Mouse (Mus musculus): ENCODE measurements around the gene Tcp11x2. TPM values are rescaled to one million over a fixed set of nuclear protein-coding genes. Genes with fewer than 3 reads are reported as not detected.

The Tcp11x2 gene
- polyA plus RNA-seq (2014; fragmentation: Nextera tagmentation; extraction: Ambion mirVana): not detected in 2 replicates

DNA sequence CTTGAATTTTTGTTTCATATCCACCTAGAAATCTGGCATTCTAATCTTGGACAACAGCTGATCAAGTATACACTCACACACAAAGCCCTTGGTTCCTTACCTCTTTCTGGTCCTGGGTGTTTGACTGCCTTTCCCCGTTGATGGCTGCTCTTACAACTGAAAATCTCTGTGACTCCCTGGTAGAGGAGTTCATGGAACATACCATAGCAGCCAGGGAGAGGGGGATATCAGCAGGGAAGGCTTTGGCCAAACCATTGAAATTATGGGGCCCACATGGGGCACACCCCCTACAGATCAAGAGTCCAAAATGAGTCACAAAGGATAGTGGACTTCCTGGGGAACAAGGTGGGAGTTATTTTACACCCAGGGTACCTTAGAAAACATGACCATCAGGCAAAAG, at the start of gene Tcp11x2:
Tcp11x2 (minus strand) TSS at position 158 of the 400 bp plus-strand sequence.
- 48% methylated on average over 1 of the region's 1 CpGs for WGBS
- no peaks in the 10 kb centered on the region for H3K4me1 ChIP-seq (ENCODE audit: control insufficient read depth, insufficient read depth, low read length)
- H3K27me3 ChIP-seq (ENCODE audit: control insufficient read depth, insufficient read depth, low read length): no peaks in the 10 kb centered on the region
- no peak within 1 kb of the TSS for H3K9ac ChIP-seq (replicated peaks; ENCODE audit: low read depth, low read length)
- no peak within 1 kb of the TSS for H3K27ac ChIP-seq (ENCODE audit: low read length)
- H3K36me3 ChIP-seq (ENCODE audit: control insufficient read depth, insufficient read depth, low read length): no peaks in the 10 kb centered on the region
- no peak within 1 kb of the TSS for H3K4me2 ChIP-seq (replicated peaks; ENCODE audit: low read depth, low read length)
- no peaks in the 10 kb centered on the region for H3K9me3 ChIP-seq (ENCODE audit: control insufficient read depth, low read depth, low read length)
- ATAC-seq (ENCODE audit: insufficient number of reproducible peaks, insufficient read depth, low FRiP score, low read depth): no peak
- H3K4me3 ChIP-seq (ENCODE audit: low read depth, low read length): no peak within 1 kb of the TSS

DNA sequence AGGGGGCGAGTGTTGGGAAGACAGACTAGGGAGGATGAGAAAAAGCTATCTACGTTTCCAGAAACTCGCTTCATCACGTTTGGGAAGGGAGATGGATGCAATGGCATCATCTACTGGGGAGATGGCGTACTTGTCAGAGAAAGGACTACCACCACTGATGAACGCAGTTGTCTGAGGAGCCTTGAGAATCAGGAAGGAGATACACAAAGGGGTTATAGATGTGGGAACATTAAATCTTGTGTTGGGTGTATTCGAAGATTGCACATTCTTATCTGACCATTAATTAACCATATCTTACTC, 49.4 kb upstream of the Tcp11x2 start:
- no peak overlapping the region for H3K27ac ChIP-seq (ENCODE audit: low read length)
- H3K4me2 ChIP-seq (replicated peaks; ENCODE audit: low read depth, low read length): peak overlapping the region; percentile 47
- peak overlapping the region; percentile 55 for H3K4me3 ChIP-seq (ENCODE audit: low read depth, low read length)
- H3K4me1 ChIP-seq (ENCODE audit: control insufficient read depth, insufficient read depth, low read length): no peaks in the 10 kb centered on the region
- H3K9ac ChIP-seq (replicated peaks; ENCODE audit: low read depth, low read length): peak overlapping the region; percentile 40
- no peaks in the 10 kb centered on the region for H3K9me3 ChIP-seq (ENCODE audit: control insufficient read depth, low read depth, low read length)
- no peaks in the 10 kb centered on the region for H3K36me3 ChIP-seq (ENCODE audit: control insufficient read depth, insufficient read depth, low read length)
- 24% methylated on average over 7 of the region's 7 CpGs for WGBS
- ATAC-seq (ENCODE audit: insufficient number of reproducible peaks, insufficient read depth, low FRiP score, low read depth): no peak
- no peaks in the 10 kb centered on the region for H3K27me3 ChIP-seq (ENCODE audit: control insufficient read depth, insufficient read depth, low read length)

DNA sequence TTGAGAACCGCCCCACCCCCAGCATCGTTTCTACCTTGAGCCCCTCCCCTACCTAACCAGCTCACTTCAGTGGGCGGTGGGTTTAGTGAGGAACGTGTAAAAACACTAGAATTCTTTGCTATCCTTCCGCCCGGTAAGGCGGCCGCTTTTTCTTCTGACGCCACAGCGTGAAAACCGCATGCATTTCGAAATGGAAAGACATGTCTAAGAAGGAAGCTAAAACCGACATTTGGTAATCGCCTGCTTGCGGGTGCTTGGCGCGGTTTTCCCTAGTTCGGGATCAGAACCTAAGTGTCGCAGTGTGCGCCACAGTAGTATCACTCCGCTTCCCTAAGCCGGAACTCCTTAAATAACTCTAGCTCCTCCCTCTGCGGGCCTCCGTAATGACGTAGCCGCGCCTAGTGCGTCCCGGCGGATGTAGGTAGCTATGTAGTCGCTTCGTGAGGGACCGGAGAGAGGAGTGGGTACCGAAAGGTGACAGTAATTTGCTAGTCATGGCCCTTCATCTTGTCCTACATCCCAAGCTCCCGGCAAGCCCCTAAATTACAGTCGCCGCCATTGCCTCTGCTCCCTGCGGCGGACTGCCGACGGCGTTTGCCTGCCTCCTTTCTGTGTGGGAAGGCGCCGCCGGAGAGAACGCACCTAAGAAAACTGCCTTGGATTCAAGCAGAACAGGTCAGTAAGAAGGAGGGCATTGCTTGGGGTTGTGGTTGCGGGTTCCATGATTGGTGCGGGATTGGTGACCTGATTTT, 48.9 kb upstream of the Tcp11x2 start, which contains the start of the genes Armcx5 and Gprasp1:
Armcx5 (plus strand) TSS at position 430 of the 752 bp plus-strand sequence.
Gprasp1 (plus strand) TSS at position 430 of the 752 bp plus-strand sequence.
- WGBS: 21% methylated on average over 48 of the region's 48 CpGs

DNA sequence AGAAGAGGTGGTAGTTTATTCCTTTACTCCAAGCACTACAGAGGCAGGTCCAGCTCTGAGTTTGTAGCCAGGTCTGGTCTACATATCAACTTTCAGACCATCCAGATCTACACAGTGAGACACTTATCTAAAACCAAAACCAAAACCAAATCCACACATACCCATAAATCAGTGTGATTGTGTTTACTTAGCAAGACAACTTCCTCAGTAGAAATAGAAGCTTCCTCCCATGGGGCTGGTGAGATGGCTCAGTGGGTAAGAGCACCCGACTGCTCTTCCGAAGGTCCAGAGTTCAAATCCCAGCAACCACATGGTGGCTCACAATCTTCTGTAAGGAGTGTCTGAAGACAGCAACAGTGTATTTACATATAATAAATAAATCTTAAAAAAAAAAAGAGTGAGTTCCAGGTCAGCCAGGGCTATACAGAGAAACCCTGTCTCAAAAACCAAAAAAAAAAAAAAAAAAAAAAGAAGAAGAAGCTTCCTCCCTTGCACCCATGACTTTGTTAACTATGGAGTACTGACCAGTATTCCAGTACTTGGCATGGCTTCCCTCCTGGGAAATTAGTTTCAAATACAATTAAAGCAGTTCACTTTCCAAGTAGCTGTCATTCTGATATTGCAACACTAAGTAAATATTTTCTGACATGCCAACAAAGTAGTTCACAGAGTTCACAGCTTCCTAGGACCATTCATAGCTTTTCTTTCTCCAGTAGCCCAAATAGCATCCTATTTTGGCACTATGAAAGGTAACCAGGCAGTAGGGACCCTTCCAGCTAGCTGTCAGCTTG, 45.3 kb upstream of the Tcp11x2 start:
- no peak for ATAC-seq (ENCODE audit: insufficient number of reproducible peaks, insufficient read depth, low FRiP score, low read depth)
- H3K4me1 ChIP-seq (ENCODE audit: control insufficient read depth, insufficient read depth, low read length): no peaks in the 10 kb centered on the region
- H3K4me3 ChIP-seq (ENCODE audit: low read depth, low read length): no peak overlapping the region
- H3K9ac ChIP-seq (replicated peaks; ENCODE audit: low read depth, low read length): no peak overlapping the region
- H3K9me3 ChIP-seq (ENCODE audit: control insufficient read depth, low read depth, low read length): no peaks in the 10 kb centered on the region
- H3K27me3 ChIP-seq (ENCODE audit: control insufficient read depth, insufficient read depth, low read length): no peaks in the 10 kb centered on the region
- H3K27ac ChIP-seq (ENCODE audit: low read length): no peak overlapping the region
- 87% methylated on average over 2 of the region's 2 CpGs for WGBS
- H3K4me2 ChIP-seq (replicated peaks; ENCODE audit: low read depth, low read length): no peak overlapping the region
- H3K36me3 ChIP-seq (ENCODE audit: control insufficient read depth, insufficient read depth, low read length): no peaks in the 10 kb centered on the region

More for the DNA sequence above, 48.9 kb upstream of the Tcp11x2 start, which contains the start of the genes Armcx5 and Gprasp1:
- H3K36me3 ChIP-seq (ENCODE audit: control insufficient read depth, insufficient read depth, low read length): no peaks in the 10 kb centered on the region
- ATAC-seq (ENCODE audit: insufficient number of reproducible peaks, insufficient read depth, low FRiP score, low read depth): peak; percentile 97
- H3K27ac ChIP-seq (ENCODE audit: low read length): peak within 1 kb of the TSS; percentile 66; the same call in 1 of the 2 replicates
- peak within 1 kb of the TSS; percentile 47 for H3K4me2 ChIP-seq (replicated peaks; ENCODE audit: low read depth, low read length)
- H3K4me1 ChIP-seq (ENCODE audit: control insufficient read depth, insufficient read depth, low read length): no peaks in the 10 kb centered on the region
- H3K9ac ChIP-seq (replicated peaks; ENCODE audit: low read depth, low read length): peak within 1 kb of the TSS; percentile 40
- H3K4me3 ChIP-seq (ENCODE audit: low read depth, low read length): peak within 1 kb of the TSS; percentile 55
- no peaks in the 10 kb centered on the region for H3K27me3 ChIP-seq (ENCODE audit: control insufficient read depth, insufficient read depth, low read length)
- H3K9me3 ChIP-seq (ENCODE audit: control insufficient read depth, low read depth, low read length): no peaks in the 10 kb centered on the region

DNA sequence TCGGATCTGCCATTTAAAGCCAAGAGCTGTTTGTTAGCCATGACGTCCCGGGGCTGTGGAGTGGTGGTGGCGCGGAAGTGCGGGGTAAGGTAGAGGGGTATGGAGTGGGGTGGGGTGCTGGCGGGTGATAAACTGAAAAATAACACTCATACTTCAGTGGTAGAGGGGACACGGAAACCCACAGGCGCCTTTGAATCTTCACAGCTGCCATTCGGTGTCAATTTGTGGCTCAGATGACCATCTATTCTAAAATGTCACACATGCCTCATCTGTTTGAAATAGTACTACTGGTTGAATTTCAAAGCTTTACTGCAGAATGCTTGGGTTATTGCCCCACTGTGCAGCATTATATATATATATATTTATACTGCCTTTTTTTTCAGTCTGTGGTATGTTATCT, 31.6 kb upstream of the Tcp11x2 start, which contains the start of gene Tmsb15a:
Tmsb15a (minus strand) TSS at position 101 of the 400 bp plus-strand sequence.
- no peak for ATAC-seq (ENCODE audit: insufficient number of reproducible peaks, insufficient read depth, low FRiP score, low read depth)
- H3K4me1 ChIP-seq (ENCODE audit: control insufficient read depth, insufficient read depth, low read length): no peaks in the 10 kb centered on the region
- no peak within 1 kb of the TSS for H3K27ac ChIP-seq (ENCODE audit: low read length)
- no peak within 1 kb of the TSS for H3K9ac ChIP-seq (replicated peaks; ENCODE audit: low read depth, low read length)
- no peaks in the 10 kb centered on the region for H3K36me3 ChIP-seq (ENCODE audit: control insufficient read depth, insufficient read depth, low read length)
- 80% methylated on average over 10 of the region's 10 CpGs for WGBS
- H3K4me3 ChIP-seq (ENCODE audit: low read depth, low read length): no peak within 1 kb of the TSS
- no peaks in the 10 kb centered on the region for H3K27me3 ChIP-seq (ENCODE audit: control insufficient read depth, insufficient read depth, low read length)
- no peak within 1 kb of the TSS for H3K4me2 ChIP-seq (replicated peaks; ENCODE audit: low read depth, low read length)
- H3K9me3 ChIP-seq (ENCODE audit: control insufficient read depth, low read depth, low read length): no peaks in the 10 kb centered on the region

DNA sequence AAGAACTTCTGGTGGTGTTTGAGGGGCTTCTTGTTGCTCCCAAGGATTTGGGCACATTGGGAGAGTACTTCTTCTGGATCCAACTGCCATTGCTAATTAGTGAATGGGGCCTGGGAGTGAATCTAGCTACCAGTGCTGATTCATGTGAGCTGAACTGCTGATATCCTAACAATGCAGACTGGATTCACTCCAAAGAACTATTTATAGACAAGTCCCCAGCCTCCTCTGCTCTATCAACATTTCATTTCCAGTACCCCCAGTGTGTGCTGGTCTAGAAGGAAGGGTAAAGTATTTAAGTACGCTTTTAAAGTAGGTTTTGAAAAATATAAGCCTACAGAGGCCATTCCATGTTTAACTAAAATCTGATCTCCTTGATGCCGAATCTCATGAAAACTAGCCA, 19.3 kb upstream of the Tcp11x2 start:
- Histone ChIP-seq H3K4me3 (ENCODE audit: low read depth, low read length) (no peak overlapping the region), H3K9me3 (ENCODE audit: control insufficient read depth, low read depth, low read length) (no peaks in the 10 kb centered on the region), H3K27ac (ENCODE audit: low read length) (no peak overlapping the region), H3K36me3 (ENCODE audit: control insufficient read depth, insufficient read depth, low read length) (no peaks in the 10 kb centered on the region), H3K4me2 (replicated peaks; ENCODE audit: low read depth, low read length) (no peak overlapping the region), H3K9ac (replicated peaks; ENCODE audit: low read depth, low read length) (no peak overlapping the region), H3K4me1 (ENCODE audit: control insufficient read depth, insufficient read depth, low read length) (no peaks in the 10 kb centered on the region), H3K27me3 (ENCODE audit: control insufficient read depth, insufficient read depth, low read length) (no peaks in the 10 kb centered on the region)
- no peak for ATAC-seq (ENCODE audit: insufficient number of reproducible peaks, insufficient read depth, low FRiP score, low read depth)
- 82% methylated on average over 2 of the region's 2 CpGs for WGBS

DNA sequence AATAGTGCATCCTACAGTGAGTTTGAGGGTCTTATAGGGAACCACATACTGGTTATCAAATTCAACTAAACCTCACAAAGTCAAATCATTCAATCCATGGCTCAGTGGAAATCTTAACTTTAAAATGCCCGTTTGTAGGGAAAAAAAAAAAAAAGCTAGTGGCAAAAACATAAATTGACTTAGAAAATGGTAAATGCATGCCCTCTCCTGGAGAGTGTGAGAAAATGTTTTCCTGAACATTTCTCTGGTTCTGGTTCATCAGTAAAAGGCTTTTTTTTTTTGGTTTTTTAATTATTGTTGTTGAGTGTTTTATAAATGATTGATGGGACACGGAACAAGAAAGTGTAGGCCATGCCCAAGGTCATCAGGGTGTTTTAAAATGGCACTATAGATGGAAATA, 10.8 kb upstream of the Tcp11x2 start:
- H3K4me2 ChIP-seq (replicated peaks; ENCODE audit: low read depth, low read length): no peak overlapping the region
- no peaks in the 10 kb centered on the region for H3K4me1 ChIP-seq (ENCODE audit: control insufficient read depth, insufficient read depth, low read length)
- H3K27me3 ChIP-seq (ENCODE audit: control insufficient read depth, insufficient read depth, low read length): no peaks in the 10 kb centered on the region
- no peak overlapping the region for H3K4me3 ChIP-seq (ENCODE audit: low read depth, low read length)
- H3K27ac ChIP-seq (ENCODE audit: low read length): no peak overlapping the region
- no peak for ATAC-seq (ENCODE audit: insufficient number of reproducible peaks, insufficient read depth, low FRiP score, low read depth)
- H3K9ac ChIP-seq (replicated peaks; ENCODE audit: low read depth, low read length): no peak overlapping the region
- no peaks in the 10 kb centered on the region for H3K36me3 ChIP-seq (ENCODE audit: control insufficient read depth, insufficient read depth, low read length)
- 33% methylated on average over 2 of the region's 2 CpGs for WGBS
- H3K9me3 ChIP-seq (ENCODE audit: control insufficient read depth, low read depth, low read length): no peaks in the 10 kb centered on the region

DNA sequence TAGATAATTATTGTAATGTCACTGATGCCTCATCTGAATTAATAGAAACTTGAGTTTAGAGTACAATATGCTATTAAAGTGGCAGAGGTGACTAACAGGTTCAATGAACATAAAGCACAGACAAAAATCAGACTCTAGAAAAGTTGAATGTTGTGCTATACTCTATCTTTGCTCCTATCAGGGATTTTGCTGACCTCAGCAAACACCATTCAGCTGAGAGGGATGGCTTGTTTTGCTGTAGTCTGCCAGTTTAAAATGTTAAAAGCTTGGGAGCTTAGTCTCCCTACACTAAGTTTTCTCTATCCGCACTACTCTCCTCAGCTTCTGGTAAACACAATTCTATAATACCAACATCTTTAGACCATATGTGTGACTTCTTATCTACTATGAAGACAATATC, 9.5 kb upstream of the Tcp11x2 start:
- no peaks in the 10 kb centered on the region for H3K9me3 ChIP-seq (ENCODE audit: control insufficient read depth, low read depth, low read length)
- no peak overlapping the region for H3K4me3 ChIP-seq (ENCODE audit: low read depth, low read length)
- H3K36me3 ChIP-seq (ENCODE audit: control insufficient read depth, insufficient read depth, low read length): no peaks in the 10 kb centered on the region
- no peak overlapping the region for H3K27ac ChIP-seq (ENCODE audit: low read length)
- no peaks in the 10 kb centered on the region for H3K4me1 ChIP-seq (ENCODE audit: control insufficient read depth, insufficient read depth, low read length)
- H3K4me2 ChIP-seq (replicated peaks; ENCODE audit: low read depth, low read length): no peak overlapping the region
- H3K9ac ChIP-seq (replicated peaks; ENCODE audit: low read depth, low read length): no peak overlapping the region
- ATAC-seq (ENCODE audit: insufficient number of reproducible peaks, insufficient read depth, low FRiP score, low read depth): no peak
- H3K27me3 ChIP-seq (ENCODE audit: control insufficient read depth, insufficient read depth, low read length): no peaks in the 10 kb centered on the region
- WGBS: 93% methylated on average over 1 of the region's 1 CpGs
